Mouse (Mus musculus): ENCODE results near the gene Slc7a6os.

GRCm38 (mm10) chr8:106237106-106237505 is 26.4 kb upstream of the Slc7a6os start:
- TF ChIP-seq POLR2A (IDR thresholded peaks at IDR 0.05; ENCODE audit: insufficient read depth, low read depth, low read length) (no peak), CTCF (IDR thresholded peaks at IDR 0.05) (no peak), EP300 (IDR thresholded peaks at IDR 0.05; ENCODE audit: insufficient read depth, low read depth, low read length) (no peak)

Measured in heart, adult 2 months (tissue).